Mouse (Mus musculus) embryonic facial prominence, embryonic 13.5 days (tissue): Measurements from ENCODE around the gene Myo16. TPM values are rescaled to one million over a fixed set of nuclear protein-coding genes. Genes with fewer than 3 reads are reported as not detected.

Experiments
- ATAC-seq: fragments of 200-750 bp; cut with Nextera tagmentation; 2 replicates; pipeline ENCODE4 v1.8.0; 2017; ENCODE audit warnings: low read depth; ENCODE audit not compliant: insufficient number of reproducible peaks, insufficient read depth, low FRiP score, low TSS enrichment
- H3K27ac ChIP-seq: fragments of 300-500 bp; sonication (generic); 2 replicates; pipeline ENCODE4 v1.5.1; 2015; ENCODE audit warnings: moderate library complexity, mild to moderate bottlenecking, inconsistent platforms
- H3K27me3 ChIP-seq: fragments of 300-500 bp; sonication (generic); 2 replicates; pipeline ENCODE4 v1.6.1; 2015; ENCODE audit warnings: mild to moderate bottlenecking, inconsistent platforms
- H3K36me3 ChIP-seq: fragments of 300-500 bp; sonication (generic); 2 replicates; pipeline ENCODE4 v1.6.1; 2015; ENCODE audit warnings: mild to moderate bottlenecking, inconsistent platforms
- H3K4me1 ChIP-seq: fragments of 300-500 bp; sonication (generic); 2 replicates; pipeline ENCODE4 v1.6.1; 2015; ENCODE audit warnings: inconsistent platforms
- H3K4me2 ChIP-seq: fragments of 300-500 bp; sonication (generic); 2 replicates; pipeline ENCODE4 v1.6.1; 2015; ENCODE audit warnings: moderate library complexity, mild to moderate bottlenecking, inconsistent platforms
- H3K4me3 ChIP-seq: fragments of 300-500 bp; sonication (generic); 2 replicates; pipeline ENCODE4 v1.5.1; 2015; ENCODE audit warnings: mild to moderate bottlenecking, inconsistent platforms
- H3K9ac ChIP-seq: fragments of 300-500 bp; sonication (generic); 2 replicates; pipeline ENCODE4 v1.6.1; 2015; ENCODE audit warnings: mild to moderate bottlenecking, inconsistent platforms
- H3K9me3 ChIP-seq: fragments of 300-500 bp; sonication (generic); 2 replicates; pipeline ENCODE4 v1.6.1; 2016; ENCODE audit warnings: inconsistent platforms
- WGBS: fragments of 180-500 bp; shearing (Covaris S2); methylation state at CpG from one replicate; pipeline ENCODE4 v1.1.7; 2015; ENCODE audit warnings: mixed read lengths; 5-methylcytosine and 5-hydroxymethylcytosine counted together
- polyA plus RNA-seq: library from polyadenylated mRNA; unstranded; fragments of >200 nt; fragmentation: Nextera tagmentation; extraction: Ambion mirVana; gene quantifications from 2 replicates; pipeline ENCODE4 v1.2.1, GENCODE M21; 2015

The Myo16 gene
- polyA plus RNA-seq, 1 experiment from 2014 or later: 0.46 TPM

DNA sequence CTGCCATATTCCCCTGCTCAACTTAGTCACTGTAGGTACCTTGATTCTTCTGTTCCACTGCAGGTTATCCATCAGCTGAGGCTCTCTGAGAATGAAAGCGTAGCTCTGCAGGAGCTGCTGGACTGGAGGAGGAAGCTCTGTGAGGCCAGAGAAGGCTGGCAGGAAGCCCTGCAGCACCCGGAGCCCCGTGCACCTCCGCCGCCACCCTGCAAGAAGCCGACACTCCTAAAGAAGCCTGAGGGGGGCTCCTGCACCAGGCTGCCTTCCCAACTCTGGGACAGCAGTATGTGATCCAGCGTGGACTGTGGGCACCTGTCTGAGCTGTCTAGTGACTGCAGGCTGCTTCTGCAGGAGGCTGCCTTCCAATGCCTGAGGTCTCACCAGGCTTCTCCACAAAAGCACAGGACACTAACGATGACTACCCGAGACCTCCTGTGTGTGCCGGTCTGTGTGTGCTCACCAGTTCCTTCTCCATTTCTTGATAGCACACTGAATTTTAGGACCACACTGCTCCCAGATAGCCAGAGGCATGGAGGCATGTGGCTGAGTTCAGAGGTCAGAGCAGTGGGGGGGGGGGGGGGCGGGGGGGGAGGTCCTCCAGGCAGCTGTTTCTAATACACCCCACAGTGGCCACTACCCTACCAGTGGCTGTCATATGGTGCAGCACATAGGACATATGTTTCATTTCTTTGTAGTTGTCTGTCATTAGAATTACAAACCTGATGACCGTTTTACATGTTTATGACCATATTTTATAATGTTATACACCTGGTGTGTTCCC is 479.8 kb downstream of the Myo16 start:
- H3K36me3 ChIP-seq: no peaks in the 10 kb centered on the region
- no peak overlapping the region for H3K27ac ChIP-seq
- H3K9ac ChIP-seq: no peak overlapping the region
- no peak overlapping the region for H3K4me3 ChIP-seq
- H3K4me2 ChIP-seq: peak overlapping the region; percentile 18; the same call in 1 of the 2 replicates
- no peak for ATAC-seq
- H3K27me3 ChIP-seq: no peaks in the 10 kb centered on the region; the same call in 1 of the 2 replicates
- peaks cover 25% of the 10 kb centered on the region for H3K4me1 ChIP-seq
- WGBS: 25% methylated on average over 12 of the region's 12 CpGs
- no peaks in the 10 kb centered on the region for H3K9me3 ChIP-seq

DNA sequence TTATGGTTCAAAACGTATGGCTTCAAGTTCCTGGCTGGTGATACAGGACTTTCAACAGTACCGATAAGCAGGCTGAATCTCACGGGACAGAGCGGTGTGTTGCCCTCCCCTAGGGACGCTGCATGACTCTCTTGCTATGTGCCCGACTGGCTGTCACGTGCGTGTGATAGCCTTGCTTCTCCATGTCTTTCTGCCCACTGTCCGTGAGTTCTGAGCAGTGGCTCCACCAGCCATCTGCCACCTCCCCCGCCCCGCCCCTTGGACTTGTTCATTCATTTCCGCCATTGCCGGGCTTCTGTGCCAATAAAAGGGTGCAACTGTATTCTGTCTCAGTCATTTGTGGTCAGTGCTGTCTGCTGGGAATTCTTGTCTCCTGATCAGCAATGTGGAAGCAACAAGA is 480.7 kb downstream of the Myo16 start:
- Histone ChIP-seq H3K27me3 (no peaks in the 10 kb centered on the region; the same call in 1 of the 2 replicates), H3K9me3 (no peaks in the 10 kb centered on the region), H3K4me3 (no peak overlapping the region), H3K4me1 (peaks cover 22% of the 10 kb centered on the region), H3K36me3 (no peaks in the 10 kb centered on the region), H3K27ac (no peak overlapping the region), H3K4me2 (no peak overlapping the region), H3K9ac (no peak overlapping the region)
- ATAC-seq: no peak
- WGBS: 66% methylated on average over 13 of the region's 13 CpGs

DNA sequence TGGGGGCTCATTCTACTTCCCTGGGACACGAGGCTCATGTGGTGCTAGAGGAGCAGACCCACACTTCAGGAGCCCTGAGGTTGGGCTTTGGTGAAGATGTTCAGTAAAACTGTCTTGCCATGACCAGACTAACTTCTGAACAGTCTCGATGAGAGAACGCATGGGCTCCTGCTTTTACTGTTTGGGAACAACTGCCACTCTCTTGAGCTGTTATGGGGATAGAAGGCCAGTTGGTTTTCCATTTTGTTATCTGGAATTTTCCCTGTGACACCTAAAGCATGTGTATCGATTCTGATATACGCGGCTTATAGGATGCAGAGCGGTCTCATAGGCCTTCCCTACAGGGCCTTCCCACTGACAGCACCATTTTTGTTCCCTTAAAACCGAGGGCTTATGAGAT is 485.2 kb downstream of the Myo16 start:
- no peak for ATAC-seq
- H3K4me1 ChIP-seq: peaks cover 7% of the 10 kb centered on the region
- no peak overlapping the region for H3K4me2 ChIP-seq
- H3K9ac ChIP-seq: no peak overlapping the region
- H3K27me3 ChIP-seq: no peaks in the 10 kb centered on the region
- no peak overlapping the region for H3K27ac ChIP-seq
- H3K4me3 ChIP-seq: no peak overlapping the region
- WGBS: 92% methylated on average over 8 of the region's 8 CpGs
- no peaks in the 10 kb centered on the region for H3K36me3 ChIP-seq
- no peaks in the 10 kb centered on the region for H3K9me3 ChIP-seq

DNA sequence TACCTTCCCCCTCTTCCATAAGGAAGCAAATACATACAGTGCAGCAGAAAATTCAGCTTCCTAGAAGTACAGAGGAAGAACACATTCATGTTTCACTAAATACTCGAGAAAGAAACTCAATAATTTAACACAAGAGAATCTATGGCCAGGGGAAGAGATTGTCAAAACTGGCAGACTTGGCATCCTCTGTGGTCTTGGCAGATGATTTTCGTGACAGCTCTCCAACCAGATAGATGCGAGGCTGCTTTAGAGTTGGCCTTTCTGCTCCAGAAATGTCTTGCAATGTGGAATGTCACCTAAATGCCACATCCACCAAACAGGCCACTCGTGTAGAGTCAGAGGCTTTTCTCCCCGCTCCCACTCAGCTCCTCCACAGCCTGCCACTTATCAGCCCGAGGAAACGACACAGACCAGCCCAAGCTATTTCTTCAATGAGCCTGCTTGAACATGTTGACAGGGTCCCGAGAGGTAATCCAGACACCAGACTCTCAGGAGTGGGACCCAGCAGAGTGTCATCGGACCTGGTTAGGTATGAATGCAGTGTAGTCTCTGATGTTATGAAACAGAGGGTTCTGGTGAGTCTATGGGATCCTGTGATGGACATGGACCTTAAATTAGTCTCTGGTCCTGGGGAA is 486.6 kb downstream of the Myo16 start:
- H3K4me3 ChIP-seq: no peak overlapping the region
- H3K27me3 ChIP-seq: no peaks in the 10 kb centered on the region
- H3K9me3 ChIP-seq: no peaks in the 10 kb centered on the region
- no peak overlapping the region for H3K9ac ChIP-seq
- ATAC-seq: no peak
- 0 out of 2 replicates have a peak, but pooled peaks cover 5% of the 10 kb centered on the region for H3K4me1 ChIP-seq
- no peak overlapping the region for H3K27ac ChIP-seq
- no peaks in the 10 kb centered on the region for H3K36me3 ChIP-seq
- WGBS: 77% methylated on average over 9 of the region's 9 CpGs
- H3K4me2 ChIP-seq: no peak overlapping the region

DNA sequence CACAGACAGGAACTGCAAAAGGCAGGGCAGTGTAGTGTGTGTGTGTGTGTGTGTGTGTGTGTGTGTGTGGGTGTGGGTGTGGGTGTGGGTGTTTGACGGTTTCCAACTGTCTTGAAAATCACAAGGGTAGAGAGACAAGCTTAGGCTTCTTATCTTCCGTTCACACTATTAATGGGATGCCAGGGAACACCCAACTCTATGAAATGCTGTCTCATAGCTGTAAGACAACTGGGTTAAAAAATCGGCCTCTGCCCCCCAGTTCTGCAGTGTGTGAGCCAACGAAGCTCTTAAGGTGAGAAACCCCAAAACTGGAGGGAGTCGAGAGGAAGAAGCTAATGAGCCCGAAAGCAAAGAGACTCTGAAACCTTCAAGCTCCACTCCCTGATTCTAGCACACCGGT is 487.1 kb downstream of the Myo16 start:
- Histone ChIP-seq H3K4me3 (no peak overlapping the region), H3K27ac (no peak overlapping the region), H3K27me3 (no peaks in the 10 kb centered on the region), H3K4me2 (no peak overlapping the region), H3K9ac (no peak overlapping the region), H3K9me3 (no peaks in the 10 kb centered on the region), H3K4me1 (0 out of 2 replicates have a peak, but pooled peaks cover 5% of the 10 kb centered on the region), H3K36me3 (no peaks in the 10 kb centered on the region)
- 75% methylated on average over 7 of the region's 7 CpGs for WGBS
- ATAC-seq: no peak

DNA sequence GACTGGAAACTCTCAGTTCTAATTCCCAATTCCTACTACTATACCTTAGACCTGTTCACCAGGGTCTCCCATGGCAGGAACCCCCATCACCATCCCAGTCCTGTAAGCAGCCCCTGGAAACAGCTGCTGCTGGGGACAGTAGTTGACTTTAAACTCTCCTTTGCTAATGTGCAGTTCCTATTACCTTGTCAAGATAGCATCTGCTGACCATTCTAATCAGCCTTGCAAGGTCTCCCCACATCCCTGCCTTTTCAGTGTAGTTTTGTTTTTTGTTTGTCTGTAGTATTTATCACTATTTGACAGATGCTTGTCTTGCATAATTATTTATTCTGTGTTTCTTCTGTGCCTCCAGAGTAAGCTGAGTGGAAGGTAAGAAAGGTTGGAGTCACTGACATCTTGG is 487.6 kb downstream of the Myo16 start:
- ATAC-seq: no peak
- H3K36me3 ChIP-seq: no peaks in the 10 kb centered on the region

DNA sequence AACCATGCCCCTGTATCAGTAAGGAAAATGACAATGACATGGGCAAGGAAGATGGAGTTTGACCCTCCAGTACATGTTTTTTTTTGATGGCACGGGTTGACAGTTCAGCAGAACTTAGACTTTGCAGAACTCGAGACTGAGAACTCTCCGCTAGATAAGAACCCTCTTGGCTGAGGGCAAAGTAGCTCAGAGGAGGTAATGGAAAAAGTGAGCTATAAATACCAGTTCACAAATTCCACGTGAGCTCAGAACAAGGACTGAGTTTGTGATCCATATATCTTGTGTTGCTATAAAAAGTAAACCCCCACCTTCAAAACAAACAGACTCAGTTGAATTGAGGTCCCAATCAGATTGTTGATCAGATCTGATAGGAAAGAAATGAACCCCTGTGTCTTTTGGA is 489.5 kb downstream of the Myo16 start:
- no peak for ATAC-seq
- no peak overlapping the region for H3K9ac ChIP-seq
- H3K27ac ChIP-seq: no peak overlapping the region
- H3K36me3 ChIP-seq: no peaks in the 10 kb centered on the region
- H3K9me3 ChIP-seq: no peaks in the 10 kb centered on the region
- H3K4me1 ChIP-seq: peaks cover 9% of the 10 kb centered on the region
- H3K27me3 ChIP-seq: no peaks in the 10 kb centered on the region
- WGBS: 84% methylated on average over 4 of the region's 4 CpGs
- H3K4me2 ChIP-seq: no peak overlapping the region
- H3K4me3 ChIP-seq: no peak overlapping the region

More for the DNA sequence above, 487.6 kb downstream of the Myo16 start:
- Histone ChIP-seq H3K4me2 (no peak overlapping the region), H3K9ac (no peak overlapping the region), H3K4me1 (peaks cover 5% of the 10 kb centered on the region; the same call in 1 of the 2 replicates), H3K27me3 (no peaks in the 10 kb centered on the region), H3K27ac (no peak overlapping the region), H3K9me3 (no peaks in the 10 kb centered on the region), H3K4me3 (no peak overlapping the region)

DNA sequence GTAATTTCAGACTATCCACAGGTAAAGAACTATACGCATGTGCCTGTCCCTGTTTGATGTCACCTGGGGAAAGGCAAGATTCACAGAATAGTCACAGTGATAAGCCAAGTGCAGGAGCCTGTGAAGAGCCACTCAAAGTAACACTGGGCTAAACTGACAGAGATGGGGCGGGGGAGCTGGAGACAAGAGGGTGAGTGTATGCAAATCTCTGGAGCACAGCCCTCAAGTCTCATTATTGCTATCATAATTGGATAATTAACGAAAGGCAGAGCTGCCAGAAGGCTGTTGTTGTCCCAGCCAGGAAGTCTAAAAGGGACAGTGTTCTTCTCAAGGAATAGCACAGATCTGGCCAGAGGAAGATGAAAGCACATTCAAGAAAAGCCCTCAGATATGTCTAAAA is 490.8 kb downstream of the Myo16 start:
- Histone ChIP-seq H3K4me2 (no peak overlapping the region), H3K4me1 (peaks cover 9% of the 10 kb centered on the region), H3K27ac (no peak overlapping the region), H3K4me3 (no peak overlapping the region), H3K9me3 (no peaks in the 10 kb centered on the region), H3K9ac (no peak overlapping the region), H3K27me3 (no peaks in the 10 kb centered on the region), H3K36me3 (no peaks in the 10 kb centered on the region)
- WGBS: 47% methylated on average over 3 of the region's 3 CpGs
- ATAC-seq: no peak

DNA sequence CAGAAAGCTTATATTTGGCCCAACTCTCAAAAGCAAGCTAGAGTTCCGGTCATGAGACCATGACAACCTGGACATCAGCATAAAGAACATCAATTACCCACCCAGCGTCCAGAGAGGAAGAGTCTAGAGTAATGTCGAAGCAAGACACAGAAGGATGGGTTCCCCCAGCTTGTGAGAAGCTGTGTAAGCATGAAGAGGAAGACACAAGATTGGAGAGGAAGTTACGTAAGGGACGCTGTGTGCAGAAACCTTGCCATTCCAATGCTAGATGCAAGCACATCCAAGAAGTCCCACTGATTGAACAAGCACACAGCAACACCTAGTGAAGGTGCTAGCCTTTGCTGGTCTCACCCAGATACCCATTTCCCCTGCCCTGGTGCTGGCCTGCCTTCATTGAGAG is 492.0 kb downstream of the Myo16 start:
- H3K27me3 ChIP-seq: no peaks in the 10 kb centered on the region
- ATAC-seq: no peak

DNA sequence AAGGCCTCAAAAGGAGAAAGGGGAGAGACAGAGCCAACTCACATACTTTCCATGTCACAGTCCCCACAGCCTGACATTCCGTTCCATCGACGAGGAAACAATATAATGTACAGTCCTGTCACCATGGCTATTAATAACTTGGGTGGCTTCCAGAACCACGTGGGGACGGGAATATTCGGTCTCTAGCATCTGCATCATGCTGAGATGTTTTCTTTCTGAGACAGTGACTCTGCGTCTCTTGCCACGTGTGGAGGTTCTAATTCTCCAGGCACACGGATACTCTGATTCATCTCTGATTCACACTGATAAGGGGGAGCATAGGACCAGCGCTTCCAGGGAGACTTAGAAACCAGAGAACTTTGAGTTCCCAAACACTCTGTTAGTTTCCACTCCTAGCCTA is 492.8 kb downstream of the Myo16 start:
- H3K27ac ChIP-seq: no peak overlapping the region
- H3K36me3 ChIP-seq: no peaks in the 10 kb centered on the region
- H3K9ac ChIP-seq: no peak overlapping the region
- H3K4me3 ChIP-seq: no peak overlapping the region
- no peaks in the 10 kb centered on the region for H3K9me3 ChIP-seq
- ATAC-seq: no peak
- WGBS: 55% methylated on average over 10 of the region's 10 CpGs
- H3K4me2 ChIP-seq: no peak overlapping the region
- H3K27me3 ChIP-seq: no peaks in the 10 kb centered on the region
- H3K4me1 ChIP-seq: peaks cover 16% of the 10 kb centered on the region

More for the DNA sequence above, 492.0 kb downstream of the Myo16 start:
- Histone ChIP-seq H3K4me3 (no peak overlapping the region), H3K9ac (no peak overlapping the region), H3K9me3 (no peaks in the 10 kb centered on the region), H3K36me3 (no peaks in the 10 kb centered on the region), H3K4me2 (no peak overlapping the region), H3K4me1 (peaks cover 16% of the 10 kb centered on the region), H3K27ac (no peak overlapping the region)
- 93% methylated on average over 5 of the region's 5 CpGs for WGBS

DNA sequence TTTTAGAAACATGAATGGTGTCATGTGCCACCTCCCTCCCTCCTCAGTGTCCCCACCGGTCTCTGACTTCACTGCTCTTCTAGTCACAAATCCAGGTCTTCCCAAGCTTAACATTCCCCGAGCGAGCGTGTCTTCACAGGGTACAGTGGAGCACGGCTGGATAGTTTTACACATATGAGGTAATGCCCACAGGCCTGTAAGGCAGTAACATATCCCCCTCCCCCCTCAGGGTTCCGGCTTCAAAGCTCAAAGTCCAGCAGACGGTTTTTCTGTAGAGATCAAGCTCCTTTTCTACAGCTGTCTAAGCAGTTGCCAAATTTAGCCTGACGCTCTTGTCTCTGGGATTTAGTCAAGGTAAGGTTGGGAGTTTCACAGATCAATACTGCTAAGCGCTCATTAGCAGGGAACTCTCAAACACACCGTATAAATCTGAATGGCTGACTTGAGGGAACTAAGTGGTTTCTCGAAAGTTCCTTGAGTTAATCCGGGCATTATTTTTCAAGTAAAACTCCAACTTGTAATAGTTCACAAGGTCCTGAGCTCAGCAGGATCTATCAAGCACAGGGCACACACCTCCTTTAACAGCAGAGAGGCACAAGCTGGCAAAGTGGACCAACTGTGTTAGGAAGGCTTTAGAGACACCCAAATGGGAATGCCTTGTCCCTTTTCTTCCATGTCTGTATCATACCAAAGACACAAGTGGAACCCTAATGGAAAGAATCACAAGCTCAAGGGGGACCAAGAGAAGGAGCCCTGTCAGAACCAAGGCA is 498.0 kb downstream of the Myo16 start:
- H3K36me3 ChIP-seq: no peaks in the 10 kb centered on the region
- H3K4me2 ChIP-seq: no peak overlapping the region
- H3K4me3 ChIP-seq: no peak overlapping the region
- H3K9ac ChIP-seq: no peak overlapping the region
- H3K27me3 ChIP-seq: no peaks in the 10 kb centered on the region
- peaks cover 7% of the 10 kb centered on the region for H3K4me1 ChIP-seq
- ATAC-seq: no peak
- 70% methylated on average over 12 of the region's 12 CpGs for WGBS
- H3K9me3 ChIP-seq: no peaks in the 10 kb centered on the region
- no peak overlapping the region for H3K27ac ChIP-seq
